Mouse (Mus musculus): ENCODE measurements around the gene Csk. TPM values are rescaled to one million over a fixed set of nuclear protein-coding genes. Genes with fewer than 3 reads are reported as not detected.

The Csk gene
- polyA plus RNA-seq, 1 experiment from 2014 or later, result 38.2 TPM

GRCm38 (mm10) chr9:57620674-57621073 lies 32.8 kb downstream of the Csk start, which contains the start of gene Lman1l:
Gene Lman1l (minus strand): TSS chr9:57620774.
- H3K36me3 ChIP-seq (ENCODE audit: control insufficient read depth, insufficient read depth, low read length), result peaks cover 11% of the 10 kb centered on the region

GRCm38 (mm10) chr9:57618854-57619253 lies 34.6 kb downstream of the Csk start:
- H3K4me1 ChIP-seq (ENCODE audit: control insufficient read depth, insufficient read depth, low read length), result no peaks in the 10 kb centered on the region
- no peaks in the 10 kb centered on the region for H3K9me3 ChIP-seq (replicated peaks; ENCODE audit: control insufficient read depth, low read length, poor library complexity, severe bottlenecking)
- H3K27ac ChIP-seq (ENCODE audit: low read length), result no peak overlapping the region
- H3K4me2 ChIP-seq (ENCODE audit: low read length), result no peak overlapping the region
- H3K4me3 ChIP-seq (ENCODE audit: low read depth, low read length), result no peak overlapping the region
- no peaks in the 10 kb centered on the region for H3K27me3 ChIP-seq (ENCODE audit: control insufficient read depth, insufficient read depth, low read depth, low read length)
- no peaks in the 10 kb centered on the region for H3K36me3 ChIP-seq (ENCODE audit: control insufficient read depth, insufficient read depth, low read length)
- no peak overlapping the region for H3K9ac ChIP-seq (ENCODE audit: low read depth, low read length)
- 86% methylated on average over 8 of the region's 8 CpGs for WGBS
- no peak for ATAC-seq

More at GRCm38 (mm10) chr9:57620674-57621073, 32.8 kb downstream of the Csk start, which contains the start of gene Lman1l:
- Histone ChIP-seq H3K27ac (ENCODE audit: low read length) (no peak within 1 kb of the TSS), H3K4me3 (ENCODE audit: low read depth, low read length) (no peak within 1 kb of the TSS), H3K4me2 (ENCODE audit: low read length) (no peak within 1 kb of the TSS), H3K9me3 (replicated peaks; ENCODE audit: control insufficient read depth, low read length, poor library complexity, severe bottlenecking) (no peaks in the 10 kb centered on the region), H3K27me3 (ENCODE audit: control insufficient read depth, insufficient read depth, low read depth, low read length) (no peaks in the 10 kb centered on the region), H3K4me1 (ENCODE audit: control insufficient read depth, insufficient read depth, low read length) (no peaks in the 10 kb centered on the region), H3K9ac (ENCODE audit: low read depth, low read length) (no peak within 1 kb of the TSS)
- 85% methylated on average over 5 of the region's 5 CpGs for WGBS
- no peak for ATAC-seq

DNA sequence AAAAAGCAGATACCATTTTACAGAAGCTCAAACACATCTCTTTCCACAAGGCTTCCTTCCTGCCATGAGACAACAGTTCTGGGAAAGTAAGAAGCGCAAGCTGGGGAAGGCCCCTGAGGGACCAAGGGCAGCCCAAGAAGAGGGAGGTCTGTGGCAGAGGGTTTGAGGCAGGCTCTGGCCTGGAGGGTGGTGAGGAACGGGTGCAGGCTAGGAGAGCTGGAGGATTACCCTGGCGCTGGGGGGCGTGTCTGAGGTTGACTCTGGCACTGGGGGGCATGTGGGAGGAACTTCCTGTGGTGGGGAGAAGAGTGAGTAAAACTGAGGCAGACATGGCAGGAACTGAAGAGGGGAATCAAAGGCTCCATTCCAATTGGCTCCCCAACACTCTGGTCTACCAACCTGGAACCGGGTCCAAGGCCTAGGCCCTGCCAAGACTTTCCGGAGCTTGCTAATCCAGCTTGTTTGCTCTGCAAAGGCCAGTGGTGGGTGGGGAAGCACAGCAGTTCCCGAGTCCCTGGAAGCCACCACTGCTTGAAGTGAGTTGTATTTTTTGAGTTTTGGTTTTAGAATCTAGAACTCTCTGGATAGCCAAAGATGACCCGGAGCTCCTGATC lies 35.8 kb downstream of the Csk start:
- no peaks in the 10 kb centered on the region for H3K27me3 ChIP-seq (ENCODE audit: control insufficient read depth, insufficient read depth, low read depth, low read length)
- H3K9me3 ChIP-seq (replicated peaks; ENCODE audit: control insufficient read depth, low read length, poor library complexity, severe bottlenecking), result no peaks in the 10 kb centered on the region
- no peaks in the 10 kb centered on the region for H3K4me1 ChIP-seq (ENCODE audit: control insufficient read depth, insufficient read depth, low read length)
- no peak overlapping the region for H3K4me3 ChIP-seq (ENCODE audit: low read depth, low read length)
- WGBS, result 80% methylated on average over 7 of the region's 8 CpGs
- H3K9ac ChIP-seq (ENCODE audit: low read depth, low read length), result no peak overlapping the region
- H3K27ac ChIP-seq (ENCODE audit: low read length), result no peak overlapping the region
- no peak overlapping the region for H3K4me2 ChIP-seq (ENCODE audit: low read length)
- H3K36me3 ChIP-seq (ENCODE audit: control insufficient read depth, insufficient read depth, low read length), result no peaks in the 10 kb centered on the region
- ATAC-seq, result no peak

DNA sequence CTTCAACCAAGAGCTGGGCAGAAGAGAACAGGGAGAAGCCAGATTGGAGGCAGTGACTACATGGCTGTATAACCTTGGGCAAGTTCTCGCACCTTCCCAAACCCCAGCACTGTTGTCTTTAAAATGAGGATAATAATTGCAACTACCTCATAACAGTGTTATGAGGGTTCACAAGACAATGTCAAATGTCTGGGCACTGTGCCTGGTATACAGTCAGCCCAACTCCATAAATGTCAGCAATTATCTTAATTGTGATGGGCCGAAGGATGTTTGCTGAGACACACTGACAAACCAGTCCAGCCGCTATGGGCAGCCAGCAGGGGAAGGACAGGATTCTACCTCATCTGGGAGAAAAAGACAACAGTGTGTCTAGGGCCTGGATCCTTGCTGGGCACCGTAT lies 38.6 kb downstream of the Csk start:
- 95% methylated on average over 4 of the region's 4 CpGs for WGBS
- no peak overlapping the region for H3K4me3 ChIP-seq (ENCODE audit: low read depth, low read length)
- no peak overlapping the region for H3K27ac ChIP-seq (ENCODE audit: low read length)

DNA sequence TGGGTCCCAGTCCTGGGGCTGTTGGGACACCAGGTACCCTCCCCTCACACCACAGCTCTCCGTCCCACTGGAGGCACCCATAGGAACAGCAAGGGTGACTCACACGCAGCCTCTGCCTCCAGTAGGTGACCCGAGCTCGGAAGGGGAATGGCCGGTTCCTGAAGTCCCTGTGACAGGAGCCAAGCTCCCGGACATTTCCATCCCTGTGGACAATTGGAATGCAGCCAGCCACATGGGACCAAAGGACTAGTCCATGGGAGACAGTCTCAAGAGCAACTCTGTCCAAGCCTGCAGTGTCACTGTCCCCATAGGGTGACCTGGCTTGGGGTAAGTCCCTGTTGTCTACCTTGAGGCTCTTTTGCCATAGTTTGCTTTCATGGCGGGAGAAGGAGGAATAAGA lies 39.5 kb downstream of the Csk start:
- Histone ChIP-seq H3K4me1 (ENCODE audit: control insufficient read depth, insufficient read depth, low read length) (peaks cover 4% of the 10 kb centered on the region; the same call in 1 of the 2 replicates), H3K36me3 (ENCODE audit: control insufficient read depth, insufficient read depth, low read length) (no peaks in the 10 kb centered on the region), H3K27me3 (ENCODE audit: control insufficient read depth, insufficient read depth, low read depth, low read length) (no peaks in the 10 kb centered on the region), H3K9ac (ENCODE audit: low read depth, low read length) (no peak overlapping the region), H3K9me3 (replicated peaks; ENCODE audit: control insufficient read depth, low read length, poor library complexity, severe bottlenecking) (no peaks in the 10 kb centered on the region), H3K4me2 (ENCODE audit: low read length) (no peak overlapping the region), H3K27ac (ENCODE audit: low read length) (no peak overlapping the region), H3K4me3 (ENCODE audit: low read depth, low read length) (no peak overlapping the region)
- WGBS, result 81% methylated on average over 7 of the region's 7 CpGs
- ATAC-seq, result no peak

More for the DNA sequence above, 38.6 kb downstream of the Csk start:
- Histone ChIP-seq H3K9me3 (replicated peaks; ENCODE audit: control insufficient read depth, low read length, poor library complexity, severe bottlenecking) (no peaks in the 10 kb centered on the region), H3K36me3 (ENCODE audit: control insufficient read depth, insufficient read depth, low read length) (no peaks in the 10 kb centered on the region), H3K9ac (ENCODE audit: low read depth, low read length) (no peak overlapping the region), H3K27me3 (ENCODE audit: control insufficient read depth, insufficient read depth, low read depth, low read length) (no peaks in the 10 kb centered on the region), H3K4me1 (ENCODE audit: control insufficient read depth, insufficient read depth, low read length) (peaks cover 4% of the 10 kb centered on the region; the same call in 1 of the 2 replicates), H3K4me2 (ENCODE audit: low read length) (no peak overlapping the region)
- no peak for ATAC-seq

DNA sequence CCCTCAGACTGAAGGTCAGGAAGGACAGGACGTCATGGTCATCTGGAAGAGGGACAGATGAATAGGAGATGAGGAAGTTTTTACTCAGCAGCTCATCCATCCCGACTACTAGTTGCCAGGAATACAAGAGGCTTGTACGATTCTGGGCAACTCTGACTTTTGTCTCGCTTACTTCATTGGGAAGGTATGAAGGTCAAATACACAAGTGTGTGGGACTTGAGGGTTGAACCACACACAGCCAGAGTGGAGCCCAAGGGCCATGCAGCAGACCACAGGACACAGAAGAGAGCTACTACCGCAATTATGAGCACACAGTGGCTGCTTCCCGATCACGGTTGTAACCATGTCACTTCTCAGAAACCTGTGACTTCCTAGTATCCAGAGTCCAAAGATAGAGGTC lies 40.8 kb downstream of the Csk start:
- no peak overlapping the region for H3K4me3 ChIP-seq (ENCODE audit: low read depth, low read length)
- 86% methylated on average over 7 of the region's 7 CpGs for WGBS
- no peaks in the 10 kb centered on the region for H3K9me3 ChIP-seq (replicated peaks; ENCODE audit: control insufficient read depth, low read length, poor library complexity, severe bottlenecking)
- no peak overlapping the region for H3K27ac ChIP-seq (ENCODE audit: low read length)
- no peaks in the 10 kb centered on the region for H3K27me3 ChIP-seq (ENCODE audit: control insufficient read depth, insufficient read depth, low read depth, low read length)
- no peak for ATAC-seq
- H3K36me3 ChIP-seq (ENCODE audit: control insufficient read depth, insufficient read depth, low read length), result no peaks in the 10 kb centered on the region
- H3K9ac ChIP-seq (ENCODE audit: low read depth, low read length), result no peak overlapping the region
- H3K4me2 ChIP-seq (ENCODE audit: low read length), result no peak overlapping the region
- H3K4me1 ChIP-seq (ENCODE audit: control insufficient read depth, insufficient read depth, low read length), result peaks cover 4% of the 10 kb centered on the region; the same call in 1 of the 2 replicates

GRCm38 (mm10) chr9:57610359-57610826 lies 43.0 kb downstream of the Csk start:
- WGBS, result 51% methylated on average over 3 of the region's 3 CpGs

GRCm38 (mm10) chr9:57609803-57610202 lies 43.6 kb downstream of the Csk start:
- H3K27me3 ChIP-seq (ENCODE audit: control insufficient read depth, insufficient read depth, low read depth, low read length), result peaks cover 6% of the 10 kb centered on the region

More at GRCm38 (mm10) chr9:57610359-57610826, 43.0 kb downstream of the Csk start:
- 0 out of 2 replicates have a peak, but pooled peaks have one; percentile 59 for ATAC-seq
- Histone ChIP-seq H3K4me1 (ENCODE audit: control insufficient read depth, insufficient read depth, low read length) (peaks cover 17% of the 10 kb centered on the region), H3K4me2 (ENCODE audit: low read length) (no peak overlapping the region), H3K27ac (ENCODE audit: low read length) (no peak overlapping the region), H3K27me3 (ENCODE audit: control insufficient read depth, insufficient read depth, low read depth, low read length) (peaks cover 6% of the 10 kb centered on the region), H3K9me3 (replicated peaks; ENCODE audit: control insufficient read depth, low read length, poor library complexity, severe bottlenecking) (no peaks in the 10 kb centered on the region), H3K9ac (ENCODE audit: low read depth, low read length) (no peak overlapping the region), H3K36me3 (ENCODE audit: control insufficient read depth, insufficient read depth, low read length) (no peaks in the 10 kb centered on the region), H3K4me3 (ENCODE audit: low read depth, low read length) (no peak overlapping the region)

GRCm38 (mm10) chr9:57606139-57606851 lies 47.1 kb downstream of the Csk start, which contains the start of gene Cplx3:
Gene Cplx3 (minus strand): TSS chr9:57606281.
- Histone ChIP-seq H3K4me2 (ENCODE audit: low read length) (peak within 1 kb of the TSS; percentile 68), H3K36me3 (ENCODE audit: control insufficient read depth, insufficient read depth, low read length) (no peaks in the 10 kb centered on the region), H3K9ac (ENCODE audit: low read depth, low read length) (peak within 1 kb of the TSS; percentile 50; the same call in 1 of the 2 replicates), H3K27me3 (ENCODE audit: control insufficient read depth, insufficient read depth, low read depth, low read length) (peaks cover 6% of the 10 kb centered on the region), H3K4me3 (ENCODE audit: low read depth, low read length) (peak within 1 kb of the TSS; percentile 28), H3K4me1 (ENCODE audit: control insufficient read depth, insufficient read depth, low read length) (peaks cover 17% of the 10 kb centered on the region), H3K9me3 (replicated peaks; ENCODE audit: control insufficient read depth, low read length, poor library complexity, severe bottlenecking) (no peaks in the 10 kb centered on the region), H3K27ac (ENCODE audit: low read length) (no peak within 1 kb of the TSS)
- ATAC-seq, result 0 out of 2 replicates have a peak, but pooled peaks have one; percentile 36
- WGBS, result 4% methylated on average over 24 of the region's 24 CpGs

More at GRCm38 (mm10) chr9:57609803-57610202, 43.6 kb downstream of the Csk start:
- Histone ChIP-seq H3K27ac (ENCODE audit: low read length) (no peak overlapping the region), H3K4me2 (ENCODE audit: low read length) (no peak overlapping the region), H3K4me3 (ENCODE audit: low read depth, low read length) (no peak overlapping the region), H3K36me3 (ENCODE audit: control insufficient read depth, insufficient read depth, low read length) (no peaks in the 10 kb centered on the region), H3K4me1 (ENCODE audit: control insufficient read depth, insufficient read depth, low read length) (peaks cover 17% of the 10 kb centered on the region), H3K9me3 (replicated peaks; ENCODE audit: control insufficient read depth, low read length, poor library complexity, severe bottlenecking) (no peaks in the 10 kb centered on the region), H3K9ac (ENCODE audit: low read depth, low read length) (no peak overlapping the region)
- WGBS, result 67% methylated on average over 3 of the region's 3 CpGs
- no peak for ATAC-seq
